Mouse (Mus musculus): ENCODE measurements around the gene Bcr. TPM values are rescaled to one million over a fixed set of nuclear protein-coding genes. Genes with fewer than 3 reads are reported as not detected.
A peak's percentile ranks its signal among the peaks of the same experiment; 100 is the strongest.

Bcr gene
- total RNA-seq (2014; rRNA removed) (44.9 and 49.6 TPM in 2 replicates), polyA plus RNA-seq (2015; fragmentation: Nextera tagmentation; extraction: Ambion mirVana) (6.9 and 10.1 TPM in 2 replicates)

DNA sequence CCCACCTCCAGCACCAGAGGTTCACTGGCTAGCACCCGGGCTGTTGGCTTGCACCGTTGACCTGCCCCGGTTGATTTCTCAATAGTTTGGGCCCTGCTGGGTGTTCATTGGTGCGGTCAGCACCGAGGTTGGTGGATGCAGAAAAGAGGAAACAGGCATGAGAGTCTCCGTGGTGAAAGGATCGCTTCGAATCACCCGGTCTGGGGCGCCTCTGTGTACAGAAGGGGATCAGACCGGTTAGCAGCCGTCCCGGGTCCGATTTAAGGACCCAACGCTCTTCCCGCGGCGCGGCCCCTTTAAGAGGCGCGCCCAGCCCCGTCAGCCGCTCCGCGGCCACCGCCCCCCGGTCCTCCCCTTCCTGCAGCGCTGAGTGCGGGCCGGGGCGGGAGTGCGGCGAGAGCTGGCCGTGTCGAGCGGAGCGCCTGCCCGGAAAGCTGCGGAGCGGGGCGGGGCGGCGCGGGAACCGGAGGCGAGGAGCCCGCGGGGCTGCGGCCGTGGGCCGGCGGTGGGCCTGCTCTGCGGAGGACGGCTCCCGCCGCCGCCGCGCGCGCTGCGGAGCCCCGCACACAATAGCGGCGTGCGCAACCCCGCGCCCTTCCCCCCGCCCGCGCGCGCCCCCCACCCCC is at the start of gene Bcr:
Gene Bcr (plus strand): TSS at position 376 of the 626 bp plus-strand sequence.
- DNase-seq (peak; percentile 84), ATAC-seq (peak; percentile 90)
- no peak for TF ChIP-seq CTCF (IDR thresholded peaks at IDR 0.05; ENCODE audit: low read depth)
- peak within 1 kb of the TSS; percentile 88 for H3K4me2 ChIP-seq (ENCODE audit: low read depth)
- H3K36me3 ChIP-seq (ENCODE audit: insufficient read depth) = no peaks in the 10 kb centered on the region
- H3K27me3 ChIP-seq (ENCODE audit: insufficient read depth, low read length) = no peaks in the 10 kb centered on the region
- H3K4me3 ChIP-seq (ENCODE audit: low read depth, low read length) = peak within 1 kb of the TSS; percentile 94
- peak within 1 kb of the TSS; percentile 87 for H3K9ac ChIP-seq
- WGBS = 3% methylated on average over 56 of the region's 73 CpGs
- peak within 1 kb of the TSS; percentile 88 for H3K27ac ChIP-seq (ENCODE audit: low read depth, low read length)
- H3K4me1 ChIP-seq (ENCODE audit: insufficient read depth) = peaks cover 40% of the 10 kb centered on the region
- no peaks in the 10 kb centered on the region for H3K9me3 ChIP-seq (ENCODE audit: low read length)

DNA sequence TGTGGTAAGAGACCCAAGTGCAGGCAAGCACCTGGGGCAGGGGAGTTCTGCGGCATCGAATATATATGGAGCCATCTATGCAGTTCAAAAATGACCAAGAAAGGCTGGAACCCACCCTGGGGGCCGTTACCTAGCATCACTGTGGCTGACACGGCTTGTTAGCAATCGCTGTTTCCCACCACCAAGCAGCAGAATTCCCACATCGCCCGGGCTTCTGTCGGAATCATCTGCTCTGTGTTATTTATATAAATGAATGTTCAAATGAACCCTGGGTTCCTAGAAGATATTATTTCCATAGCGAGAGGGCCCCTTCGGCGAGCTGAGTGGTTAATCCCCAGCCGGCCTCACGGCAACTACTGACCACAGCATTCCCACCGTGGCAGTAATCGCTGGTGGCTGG is 49.7 kb upstream of the Bcr start:
- Histone ChIP-seq H3K4me3 (ENCODE audit: low read depth, low read length) (no peak overlapping the region), H3K4me2 (ENCODE audit: low read depth) (no peak overlapping the region), H3K4me1 (ENCODE audit: insufficient read depth) (peaks cover 8% of the 10 kb centered on the region; the same call in 1 of the 2 replicates), H3K27me3 (ENCODE audit: insufficient read depth, low read length) (no peaks in the 10 kb centered on the region), H3K9ac (no peak overlapping the region), H3K9me3 (ENCODE audit: low read length) (no peaks in the 10 kb centered on the region), H3K27ac (ENCODE audit: low read depth, low read length) (peak overlapping the region; percentile 21; the same call in 1 of the 2 replicates), H3K36me3 (ENCODE audit: insufficient read depth) (peaks cover 9% of the 10 kb centered on the region)
- 82% methylated on average over 15 of the region's 15 CpGs for WGBS
- ATAC-seq (no peak), DNase-seq (no peak)
- TF ChIP-seq CTCF (IDR thresholded peaks at IDR 0.05; ENCODE audit: low read depth) = no peak

GRCm38 (mm10) chr10:75015465-75015864 is 44.9 kb upstream of the Bcr start:
- TF ChIP-seq CTCF (IDR thresholded peaks at IDR 0.05; ENCODE audit: low read depth) = no peak
- 73% methylated on average over 14 of the region's 14 CpGs for WGBS
- no peak for ATAC-seq

GRCm38 (mm10) chr10:75016481-75016880 is 43.9 kb upstream of the Bcr start:
- no peaks in the 10 kb centered on the region for H3K9me3 ChIP-seq (ENCODE audit: low read length)
- no peak overlapping the region for H3K4me2 ChIP-seq (ENCODE audit: low read depth)
- no peak overlapping the region for H3K4me3 ChIP-seq (ENCODE audit: low read depth, low read length)
- no peak for ATAC-seq
- no peak overlapping the region for H3K27ac ChIP-seq (ENCODE audit: low read depth, low read length)
- peaks cover 12% of the 10 kb centered on the region for H3K36me3 ChIP-seq (ENCODE audit: insufficient read depth)
- DNase-seq = no peak
- H3K4me1 ChIP-seq (ENCODE audit: insufficient read depth) = no peaks in the 10 kb centered on the region
- TF ChIP-seq CTCF (IDR thresholded peaks at IDR 0.05; ENCODE audit: low read depth) = no peak
- WGBS = 60% methylated on average over 4 of the region's 4 CpGs
- H3K9ac ChIP-seq = no peak overlapping the region
- H3K27me3 ChIP-seq (ENCODE audit: insufficient read depth, low read length) = no peaks in the 10 kb centered on the region

More at GRCm38 (mm10) chr10:75015465-75015864, 44.9 kb upstream of the Bcr start:
- H3K4me1 ChIP-seq (ENCODE audit: insufficient read depth) = no peaks in the 10 kb centered on the region
- no peak overlapping the region for H3K4me2 ChIP-seq (ENCODE audit: low read depth)
- H3K9me3 ChIP-seq (ENCODE audit: low read length) = no peaks in the 10 kb centered on the region
- no peak overlapping the region for H3K9ac ChIP-seq
- no peaks in the 10 kb centered on the region for H3K27me3 ChIP-seq (ENCODE audit: insufficient read depth, low read length)
- H3K36me3 ChIP-seq (ENCODE audit: insufficient read depth) = peaks cover 12% of the 10 kb centered on the region
- no peak for DNase-seq
- no peak overlapping the region for H3K4me3 ChIP-seq (ENCODE audit: low read depth, low read length)
- no peak overlapping the region for H3K27ac ChIP-seq (ENCODE audit: low read depth, low read length)

- no peak for TF ChIP-seq CTCF (IDR thresholded peaks at IDR 0.05; ENCODE audit: low read depth)
- Histone ChIP-seq H3K9ac (no peak overlapping the region), H3K27me3 (ENCODE audit: insufficient read depth, low read length) (no peaks in the 10 kb centered on the region), H3K36me3 (ENCODE audit: insufficient read depth) (peaks cover 6% of the 10 kb centered on the region), H3K9me3 (ENCODE audit: low read length) (no peaks in the 10 kb centered on the region), H3K4me1 (ENCODE audit: insufficient read depth) (no peaks in the 10 kb centered on the region), H3K4me3 (ENCODE audit: low read depth, low read length) (no peak overlapping the region), H3K27ac (ENCODE audit: low read depth, low read length) (no peak overlapping the region), H3K4me2 (ENCODE audit: low read depth) (no peak overlapping the region)
- WGBS = 72% methylated on average over 2 of the region's 2 CpGs
- DNase-seq = no peak
- ATAC-seq = no peak
Observed at GRCm38 (mm10) chr10:75020271-75020670, 40.1 kb upstream of the Bcr start.

GRCm38 (mm10) chr10:75021138-75021537 is 39.3 kb upstream of the Bcr start:
- Histone ChIP-seq H3K9ac (no peak overlapping the region), H3K4me1 (ENCODE audit: insufficient read depth) (no peaks in the 10 kb centered on the region), H3K27ac (ENCODE audit: low read depth, low read length) (no peak overlapping the region), H3K27me3 (ENCODE audit: insufficient read depth, low read length) (no peaks in the 10 kb centered on the region), H3K9me3 (ENCODE audit: low read length) (no peaks in the 10 kb centered on the region), H3K36me3 (ENCODE audit: insufficient read depth) (0 out of 2 replicates have a peak, but pooled peaks cover 3% of the 10 kb centered on the region), H3K4me3 (ENCODE audit: low read depth, low read length) (no peak overlapping the region), H3K4me2 (ENCODE audit: low read depth) (no peak overlapping the region)
- peak; percentile 79 for DNase-seq
- ATAC-seq = peak; percentile 69
- WGBS = 10% methylated on average over 6 of the region's 6 CpGs
- TF ChIP-seq CTCF (IDR thresholded peaks at IDR 0.05; ENCODE audit: low read depth) = peak; percentile 91

- Histone ChIP-seq H3K9ac (no peak overlapping the region), H3K27me3 (ENCODE audit: insufficient read depth, low read length) (no peaks in the 10 kb centered on the region), H3K4me2 (ENCODE audit: low read depth) (no peak overlapping the region), H3K36me3 (ENCODE audit: insufficient read depth) (no peaks in the 10 kb centered on the region), H3K4me3 (ENCODE audit: low read depth, low read length) (no peak overlapping the region), H3K27ac (ENCODE audit: low read depth, low read length) (no peak overlapping the region), H3K9me3 (ENCODE audit: low read length) (no peaks in the 10 kb centered on the region), H3K4me1 (ENCODE audit: insufficient read depth) (no peaks in the 10 kb centered on the region)
- ATAC-seq = no peak
- TF ChIP-seq CTCF (IDR thresholded peaks at IDR 0.05; ENCODE audit: low read depth) = no peak
- DNase-seq = no peak
- 45% methylated on average over 8 of the region's 8 CpGs for WGBS
Observed at GRCm38 (mm10) chr10:75026491-75026890, 33.9 kb upstream of the Bcr start.
